Mouse (Mus musculus) embryonic facial prominence, embryonic 11.5 days (tissue): ENCODE measurements around the gene Junb. TPM values are rescaled to one million over a fixed set of nuclear protein-coding genes. Genes with fewer than 3 reads are reported as not detected.

Source experiments
- ATAC-seq: fragments of 200-750 bp; cut with Nextera tagmentation; replicated peaks from 2 replicates; pipeline ENCODE4 v1.8.0; 2017; ENCODE audit warnings: low read depth; ENCODE audit not compliant: insufficient number of reproducible peaks, low FRiP score, low TSS enrichment
- DNase-seq: peaks from one replicate; pipeline ENCODE4 v3.0.0-alpha.2; 2015; ENCODE audit warnings: low spot score
- H3K27ac ChIP-seq: fragments of 300-500 bp; sonication (generic); replicated peaks from 2 replicates; pipeline ENCODE4 v1.5.1; 2014; ENCODE audit warnings: mild to moderate bottlenecking, low read depth, low read length, control low read depth
- H3K27me3 ChIP-seq: fragments of 300-500 bp; sonication (generic); 2 replicates; pipeline ENCODE4 v1.6.1; 2014; ENCODE audit warnings: mild to moderate bottlenecking, low read length, moderate library complexity, mixed read lengths; ENCODE audit not compliant: control insufficient read depth, insufficient read depth
- H3K36me3 ChIP-seq: fragments of 300-500 bp; sonication (generic); replicated peaks from 2 replicates; pipeline ENCODE4 v1.6.1; 2014; ENCODE audit warnings: low read depth, mild to moderate bottlenecking, low read length, moderate library complexity, mixed read lengths; ENCODE audit not compliant: control insufficient read depth, insufficient read depth
- H3K4me1 ChIP-seq: fragments of 300-500 bp; sonication (generic); 2 replicates; pipeline ENCODE4 v1.6.1; 2014; ENCODE audit warnings: low read length, mixed read lengths; ENCODE audit not compliant: control insufficient read depth, insufficient read depth
- H3K4me2 ChIP-seq: fragments of 300-500 bp; sonication (generic); 2 replicates; pipeline ENCODE4 v1.6.1; 2014; ENCODE audit warnings: low read depth, mild to moderate bottlenecking, control low read depth, low read length, moderate library complexity
- H3K4me3 ChIP-seq: fragments of 300-500 bp; sonication (generic); 2 replicates; pipeline ENCODE4 v1.5.1; 2014; ENCODE audit warnings: low read depth, low read length, control low read depth
- H3K9ac ChIP-seq: fragments of 300-500 bp; sonication (generic); replicated peaks from 2 replicates; pipeline ENCODE4 v1.6.1; 2014; ENCODE audit warnings: mild to moderate bottlenecking, control low read depth, low read length
- H3K9me3 ChIP-seq: fragments of 300-500 bp; sonication (generic); replicated peaks from 2 replicates; pipeline ENCODE4 v1.6.1; 2016; ENCODE audit warnings: mild to moderate bottlenecking, low read length, inconsistent platforms, mixed read lengths; ENCODE audit not compliant: control insufficient read depth
- WGBS: fragments of 180-500 bp; shearing (Covaris S2); extraction: QIAGEN DNeasy Blood & Tissue Kit; methylation state at CpG from one replicate; pipeline ENCODE4 v1.1.7; 2014; 5-methylcytosine and 5-hydroxymethylcytosine counted together
- polyA plus RNA-seq: library from polyadenylated mRNA; unstranded; fragments of >200 nt; fragmentation: Nextera tagmentation; extraction: Ambion mirVana; gene quantifications from 2 replicates; pipeline ENCODE4 v1.2.1, GENCODE M21; 2014

The Junb gene
- polyA plus RNA-seq, 1 experiment from 2014 or later: 5.4 TPM

DNA sequence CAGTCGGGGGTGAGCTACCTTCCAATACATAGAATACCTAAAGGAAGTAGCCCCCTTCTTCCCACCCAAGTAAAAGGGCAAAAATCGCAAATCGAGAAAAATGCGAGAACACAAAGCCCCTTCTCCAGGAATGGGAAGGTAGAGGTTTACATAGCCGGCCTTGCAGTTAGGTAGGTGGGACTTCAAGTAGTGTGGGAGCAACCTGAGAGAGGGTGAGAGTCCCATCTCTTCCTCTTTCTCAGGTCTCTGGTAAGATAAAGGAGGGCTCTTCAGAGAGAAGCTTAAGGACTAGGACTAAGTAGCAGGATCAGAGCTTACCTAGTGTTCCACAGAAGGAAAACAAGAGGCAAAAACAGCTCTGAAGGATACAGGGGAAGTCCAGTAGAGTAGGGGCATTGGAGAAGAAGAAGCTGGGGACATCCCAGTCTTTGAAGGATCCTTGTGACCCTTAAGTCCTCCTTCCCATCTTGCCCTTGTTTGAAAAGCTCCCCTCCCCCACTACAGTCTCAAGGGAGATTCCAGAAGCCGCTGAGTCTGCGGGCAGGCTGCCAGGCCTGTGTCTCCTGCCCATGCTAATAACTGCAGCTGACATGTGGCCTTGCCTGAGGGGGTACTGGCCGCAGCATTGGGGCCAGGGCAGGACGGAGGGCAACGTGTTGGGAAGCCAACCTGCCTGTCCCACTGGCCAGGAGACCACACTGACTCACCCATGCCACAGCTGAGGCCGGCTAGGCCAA is 2.3 kb upstream of the Junb start:
- ATAC-seq (no peak), DNase-seq (no peak)
- H3K4me3 ChIP-seq: peak overlapping the region; percentile 28; the same call in 1 of the 2 replicates
- 28% methylated on average over 11 of the region's 11 CpGs for WGBS
- H3K9me3 ChIP-seq: no peaks in the 10 kb centered on the region
- H3K4me1 ChIP-seq: peaks cover 27% of the 10 kb centered on the region
- no peak overlapping the region for H3K27ac ChIP-seq
- no peak overlapping the region for H3K9ac ChIP-seq
- peaks cover 22% of the 10 kb centered on the region for H3K27me3 ChIP-seq
- H3K36me3 ChIP-seq: no peaks in the 10 kb centered on the region
- no peak overlapping the region for H3K4me2 ChIP-seq

DNA sequence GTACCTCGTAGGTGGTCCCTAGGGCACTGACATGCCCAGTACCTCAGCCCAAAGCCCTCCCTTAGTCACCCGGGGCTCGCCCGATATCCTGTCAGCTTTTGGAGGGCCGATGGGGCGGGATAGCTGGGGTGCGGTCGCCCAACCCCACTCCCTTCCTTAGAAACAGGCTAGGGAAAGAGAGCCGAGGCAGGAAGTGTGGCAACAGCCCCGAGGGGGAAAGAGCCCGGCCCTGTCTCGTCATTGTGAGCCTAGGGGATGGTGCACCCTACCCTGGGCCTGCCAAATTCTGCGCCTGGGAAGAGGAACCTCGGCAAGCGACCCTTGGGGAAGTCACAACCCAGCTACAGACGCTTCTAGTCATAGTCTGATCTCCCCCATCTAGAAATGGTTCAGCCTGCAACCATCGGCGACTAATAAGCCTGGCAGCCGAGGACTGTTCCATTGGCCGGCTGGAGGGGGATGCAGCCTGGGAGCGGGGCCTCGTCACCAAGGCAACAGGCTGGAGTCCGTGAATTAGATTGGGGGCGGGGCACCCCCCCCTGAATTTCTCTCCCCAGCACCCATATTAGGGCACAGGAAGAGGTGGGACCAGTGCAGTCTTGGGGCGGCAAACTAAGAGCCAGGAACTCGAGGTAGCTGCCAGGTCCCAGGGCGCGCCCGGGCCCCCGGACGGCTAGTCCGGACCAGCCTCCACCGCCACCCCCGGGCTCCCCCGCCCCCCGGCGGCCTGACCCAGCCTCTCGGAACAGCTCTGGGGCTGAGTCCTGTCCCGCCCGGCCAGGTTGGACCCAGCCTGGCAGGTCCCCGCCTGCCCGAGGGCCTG is 1.3 kb upstream of the Junb start:
- H3K27ac ChIP-seq: peak overlapping the region; percentile 36; the same call in 1 of the 2 replicates
- peaks cover 22% of the 10 kb centered on the region for H3K27me3 ChIP-seq
- H3K4me1 ChIP-seq: peaks cover 20% of the 10 kb centered on the region
- no peaks in the 10 kb centered on the region for H3K36me3 ChIP-seq
- H3K4me3 ChIP-seq: peak overlapping the region; percentile 28
- peak overlapping the region; percentile 46 for H3K9ac ChIP-seq
- ATAC-seq (0 out of 2 replicates have a peak, but pooled peaks have one; percentile 15), DNase-seq (peak; percentile 92)
- H3K9me3 ChIP-seq: no peaks in the 10 kb centered on the region
- peak overlapping the region; percentile 71 for H3K4me2 ChIP-seq
- WGBS: 2% methylated on average over 42 of the region's 42 CpGs

DNA sequence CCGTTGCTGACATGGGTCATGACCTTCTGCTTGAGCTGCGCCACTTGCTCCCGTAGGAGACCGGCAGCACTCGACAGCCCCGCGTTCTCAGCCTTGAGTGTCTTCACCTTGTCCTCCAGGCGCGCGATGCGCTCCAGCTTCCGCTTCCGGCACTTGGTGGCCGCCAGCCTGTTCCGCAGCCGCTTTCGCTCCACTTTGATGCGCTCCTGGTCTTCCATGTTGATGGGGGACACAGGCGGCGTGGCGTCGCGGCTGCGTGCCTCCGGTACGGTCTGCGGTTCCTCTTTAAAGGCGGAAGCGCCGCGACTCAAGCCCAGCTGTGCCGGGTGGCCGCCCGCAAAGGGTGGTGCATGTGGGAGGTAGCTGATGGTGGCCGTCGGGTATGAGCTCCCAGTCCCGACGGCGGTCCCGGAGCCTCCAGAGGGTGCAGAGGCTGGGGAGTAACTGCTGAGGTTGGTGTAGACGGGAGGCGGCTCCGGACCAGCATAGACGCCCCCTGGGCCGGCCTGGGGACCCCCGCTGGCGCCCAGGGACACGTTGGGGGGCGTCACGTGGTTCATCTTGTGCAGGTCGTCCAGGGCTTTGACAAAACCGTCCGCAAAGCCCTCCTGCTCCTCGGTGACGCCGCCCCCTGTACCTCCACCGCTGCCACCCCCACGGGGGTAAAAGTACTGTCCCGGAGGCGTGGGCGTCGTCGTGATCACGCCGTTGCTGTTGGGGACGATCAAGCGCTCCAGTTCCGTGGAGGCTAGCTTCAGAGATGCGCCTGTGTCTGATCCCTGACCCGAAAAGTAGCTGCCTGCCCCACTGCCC is 877 bp downstream of the Junb start:
- no peak for ATAC-seq
- peak overlapping the region; percentile 50 for H3K4me3 ChIP-seq
- peak overlapping the region; percentile 96 for H3K4me2 ChIP-seq
- peaks cover 22% of the 10 kb centered on the region for H3K27me3 ChIP-seq
- peaks cover 16% of the 10 kb centered on the region for H3K4me1 ChIP-seq
- 1% methylated on average over 70 of the region's 70 CpGs for WGBS
- no peak overlapping the region for H3K27ac ChIP-seq
- peak; percentile 56 for DNase-seq
- no peaks in the 10 kb centered on the region for H3K36me3 ChIP-seq
- no peaks in the 10 kb centered on the region for H3K9me3 ChIP-seq
- H3K9ac ChIP-seq: peak overlapping the region; percentile 64

- DNase-seq: no peak
- Histone ChIP-seq H3K27ac (no peak overlapping the region), H3K9ac (peak overlapping the region; percentile 64), H3K27me3 (peaks cover 22% of the 10 kb centered on the region), H3K36me3 (no peaks in the 10 kb centered on the region), H3K4me3 (peak overlapping the region; percentile 50), H3K4me2 (peak overlapping the region; percentile 96), H3K9me3 (no peaks in the 10 kb centered on the region), H3K4me1 (peaks cover 16% of the 10 kb centered on the region)
- ATAC-seq: no peak
- WGBS: 2% methylated on average over 24 of the region's 25 CpGs
Measured at GRCm38 (mm10) chr8:84976763-84977434, 1.6 kb downstream of the Junb start.

- Histone ChIP-seq H3K9me3 (no peaks in the 10 kb centered on the region), H3K27me3 (peaks cover 22% of the 10 kb centered on the region), H3K4me2 (peak overlapping the region; percentile 96), H3K27ac (no peak overlapping the region), H3K4me1 (peaks cover 15% of the 10 kb centered on the region), H3K4me3 (peak overlapping the region; percentile 50), H3K9ac (peak overlapping the region; percentile 37), H3K36me3 (no peaks in the 10 kb centered on the region; the same call in 1 of the 2 replicates)
- DNase-seq (peak; percentile 95), ATAC-seq (peak; percentile 69)
- WGBS: 1% methylated on average over 58 of the region's 61 CpGs
Measured at GRCm38 (mm10) chr8:84976031-84976762, 2.3 kb downstream of the Junb start.

GRCm38 (mm10) chr8:84975434-84975833 is 3.1 kb downstream of the Junb start:
- Histone ChIP-seq H3K27ac (no peak overlapping the region), H3K4me1 (peaks cover 18% of the 10 kb centered on the region), H3K9me3 (no peaks in the 10 kb centered on the region), H3K4me2 (peak overlapping the region; percentile 96; the same call in 1 of the 2 replicates), H3K27me3 (peaks cover 21% of the 10 kb centered on the region), H3K4me3 (no peak overlapping the region), H3K36me3 (peaks cover 3% of the 10 kb centered on the region), H3K9ac (no peak overlapping the region)
- 23% methylated on average over 7 of the region's 7 CpGs for WGBS
- DNase-seq: peak; percentile 70
- no peak for ATAC-seq
